Mouse (Mus musculus): ENCODE data around the gene Hdhd5. TPM values are rescaled to one million over a fixed set of nuclear protein-coding genes. Genes with fewer than 3 reads are reported as not detected.

Hdhd5 gene
- total and polyA plus RNA-seq, 3 experiments: 10.9 to 21.5 (median 11.4) TPM

GRCm38 (mm10) chr6:120524796-120525195, 6.3 kb downstream of the Hdhd5 start:
- Histone ChIP-seq H3K9ac (ENCODE audit: insufficient read depth, low read depth) (no peak overlapping the region), H3K4me3 (replicated peaks in 1 of 3; ENCODE audit: low read depth in 2 of 3, low read length in 2 of 3, poor library complexity in 1 of 3) (no peak overlapping the region), H3K9me3 (replicated peaks; ENCODE audit: low read length) (no peaks in the 10 kb centered on the region), H3K4me2 (ENCODE audit: insufficient read depth, low read depth, poor library complexity, severe bottlenecking) (no peak overlapping the region), H3K79me2 (replicated peaks; ENCODE audit: control insufficient read depth, extremely low read depth, insufficient read depth, poor library complexity, severe bottlenecking) (no peaks in the 10 kb centered on the region; the same call in 1 of the 2 replicates), H3K27ac (ENCODE audit: insufficient read depth, low read depth) (no peak overlapping the region), H3K4me1 (ENCODE audit: control insufficient read depth in 1 of 2, insufficient read depth in 2 of 2) (peaks cover 4 to 19% of the 10 kb centered on the region in 2 experiments), H3K27me3 (replicated peaks) (no peaks in the 10 kb centered on the region), H3K36me3 (replicated peaks in 1 of 2; ENCODE audit: control insufficient read depth in 1 of 2, insufficient read depth in 1 of 2, low read length in 1 of 2) (peaks cover 42 to 63% of the 10 kb centered on the region in 2 experiments)
- in situ Hi-C loops (cut with MboI; ENCODE audit: low pct_ligation_motif_present, low pct_unique_long_range_greater_than_20kb, low sequenced_read_pairs) (no loop called here), dilution Hi-C loops (cut with MboI; ENCODE audit: extremely low pct_ligation_motif_present, extremely low pct_unique_long_range_greater_than_20kb, low sequenced_read_pairs) (no loop called here)
- TF ChIP-seq ETS1 (conservative IDR thresholded peaks at IDR 0.05; ENCODE audit: low read depth, low read length) (no peak), POLR2A (IDR thresholded peaks at IDR 0.05; ENCODE audit: low read depth, low read length) (no peak), GABPA (IDR thresholded peaks at IDR 0.05; ENCODE audit: insufficient replicate concordance, low read depth, low read length) (no peak), ZNF384 (IDR thresholded peaks at IDR 0.05; ENCODE audit: low read depth, low read length) (no peak), TBP (conservative IDR thresholded peaks at IDR 0.05; ENCODE audit: low read depth, low read length) (no peak), JUN (IDR thresholded peaks at IDR 0.05; ENCODE audit: insufficient read depth, low read depth, low read length) (no peak), BHLHE40 (IDR thresholded peaks at IDR 0.05; ENCODE audit: low read depth, low read length) (no peak), CHD1 (IDR thresholded peaks at IDR 0.05; ENCODE audit: low read depth, low read length) (no peak), KAT2A (IDR thresholded peaks at IDR 0.05; ENCODE audit: insufficient replicate concordance, low read length) (no peak), IRF4 (IDR thresholded peaks at IDR 0.05; ENCODE audit: low read depth, low read length) (no peak), NELFE (IDR thresholded peaks at IDR 0.05; ENCODE audit: low read depth, low read length) (no peak), E2F4 (IDR thresholded peaks at IDR 0.05; ENCODE audit: insufficient replicate concordance, low read depth, low read length) (no peak), PAX5 (IDR thresholded peaks at IDR 0.05; ENCODE audit: low read length) (no peak), MAFK (IDR thresholded peaks at IDR 0.05; ENCODE audit: insufficient replicate concordance, low read length) (no peak)
- DNase-seq (ENCODE audit: extremely low read depth): no peak

- TF ChIP-seq CTCF (conservative IDR thresholded peaks at IDR 0.05 in 1 of 2, IDR thresholded peaks at IDR 0.05 in 1 of 2; ENCODE audit: low read depth in 2 of 2, low read length in 2 of 2) (no peak), TCF12 (IDR thresholded peaks at IDR 0.05; ENCODE audit: low read depth, low read length) (no peak), KAT2A (IDR thresholded peaks at IDR 0.05; ENCODE audit: insufficient replicate concordance, low read length) (no peak), CHD1 (IDR thresholded peaks at IDR 0.05; ENCODE audit: low read depth, low read length) (no peak)
- no peak for DNase-seq (ENCODE audit: extremely low read depth)
- in situ Hi-C loops (cut with MboI; ENCODE audit: low pct_ligation_motif_present, low pct_unique_long_range_greater_than_20kb, low sequenced_read_pairs) (no loop called here), dilution Hi-C loops (cut with MboI; ENCODE audit: extremely low pct_ligation_motif_present, extremely low pct_unique_long_range_greater_than_20kb, low sequenced_read_pairs) (no loop called here)
- H3K27ac ChIP-seq (ENCODE audit: insufficient read depth, low read depth): no peak overlapping the region
- peaks cover 42 to 86% of the 10 kb centered on the region in 2 experiments for H3K36me3 ChIP-seq (replicated peaks in 1 of 2; ENCODE audit: control insufficient read depth in 1 of 2, insufficient read depth in 1 of 2, low read length in 1 of 2)
- H3K9me3 ChIP-seq (replicated peaks; ENCODE audit: low read length): no peaks in the 10 kb centered on the region
- H3K4me3 ChIP-seq (replicated peaks in 1 of 3; ENCODE audit: low read depth in 2 of 3, low read length in 2 of 3, poor library complexity in 1 of 3): no peak overlapping the region
- H3K4me2 ChIP-seq (ENCODE audit: insufficient read depth, low read depth, poor library complexity, severe bottlenecking): no peak overlapping the region
- H3K27me3 ChIP-seq (replicated peaks): no peaks in the 10 kb centered on the region
- H3K9ac ChIP-seq (ENCODE audit: insufficient read depth, low read depth): no peak overlapping the region
- peaks cover 0 to 4% of the 10 kb centered on the region in 2 experiments; a peak in 1 of 4 replicates for H3K4me1 ChIP-seq (ENCODE audit: control insufficient read depth in 1 of 2, insufficient read depth in 2 of 2)
- H3K79me2 ChIP-seq (replicated peaks; ENCODE audit: control insufficient read depth, extremely low read depth, insufficient read depth, poor library complexity, severe bottlenecking): no peaks in the 10 kb centered on the region
Observed at GRCm38 (mm10) chr6:120519647-120520046, 11.5 kb downstream of the Hdhd5 start.

All from CH12.LX (cell line).